Mouse (Mus musculus) mature B cell (primary cell): ENCODE measurements around the gene Hoxb1.

ENCODE experiments used
- in situ Hi-C: fragments of 300-500 bp; cut with MboI; formaldehyde crosslinking; loops from 2 replicates; pipeline ENCODE4 v1.14.3; 2019

The Hoxb1 gene

GRCm38 (mm10) chr11:96365441-96366091 lies at the start of gene Hoxb1:
Gene Hoxb1, plus strand, starts transcription at chr11:96365752.
- in situ Hi-C loops: no loop called here

- in situ Hi-C loops: no loop called here
These were observed 48.6 kb upstream of the Hoxb1 start for GRCm38 (mm10) chr11:96316696-96317607.

GRCm38 (mm10) chr11:96317608-96318367 lies 47.8 kb upstream of the Hoxb1 start, which contains the start of gene Hoxb4:
Gene Hoxb4, plus strand, starts transcription at chr11:96318267.
- in situ Hi-C loops: no loop called here

- in situ Hi-C loops: no loop called here
These were observed 47.0 kb upstream of the Hoxb1 start for GRCm38 (mm10) chr11:96318368-96319070.

- in situ Hi-C loops: no loop called here
These were observed 46.3 kb upstream of the Hoxb1 start for GRCm38 (mm10) chr11:96319071-96319902.

DNA sequence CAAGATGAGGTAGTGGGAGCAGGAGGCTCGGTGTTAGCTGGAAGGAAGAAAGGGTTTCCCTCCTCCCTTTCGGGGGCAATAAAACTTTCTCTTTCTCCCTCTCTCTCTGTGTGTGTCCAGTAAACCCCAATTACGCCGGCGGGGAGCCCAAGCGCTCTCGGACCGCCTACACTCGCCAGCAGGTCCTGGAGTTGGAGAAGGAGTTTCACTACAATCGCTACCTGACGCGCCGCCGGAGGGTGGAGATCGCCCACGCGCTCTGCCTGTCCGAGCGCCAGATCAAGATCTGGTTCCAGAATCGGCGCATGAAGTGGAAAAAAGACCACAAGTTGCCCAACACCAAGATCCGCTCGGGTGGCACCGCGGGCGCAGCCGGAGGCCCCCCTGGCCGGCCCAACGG lies 45.6 kb upstream of the Hoxb1 start:
- in situ Hi-C loops: no loop called here

GRCm38 (mm10) chr11:96320688-96321087 lies 44.9 kb upstream of the Hoxb1 start:
- in situ Hi-C loops: no loop called here

DNA sequence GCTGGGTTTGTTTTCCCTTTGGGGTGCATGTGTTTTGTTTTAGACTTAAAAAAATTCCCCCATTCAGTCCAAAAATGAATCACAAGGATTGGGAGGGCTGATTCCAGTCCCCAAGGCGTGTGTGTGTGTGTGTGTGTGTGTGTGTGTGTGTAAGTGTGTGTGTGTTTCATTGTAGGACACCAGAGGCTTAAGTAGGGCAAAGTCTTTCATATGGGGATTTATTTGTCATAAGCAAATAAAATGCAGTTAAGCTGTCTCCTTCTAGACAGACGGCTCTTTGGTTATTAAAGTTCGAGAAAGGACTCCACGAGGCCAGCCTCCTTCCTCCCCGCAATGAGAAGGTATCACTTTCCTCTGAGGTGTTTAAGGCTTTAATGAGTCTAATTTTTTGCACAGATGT lies 43.7 kb upstream of the Hoxb1 start:
- in situ Hi-C loops: no loop called here

DNA sequence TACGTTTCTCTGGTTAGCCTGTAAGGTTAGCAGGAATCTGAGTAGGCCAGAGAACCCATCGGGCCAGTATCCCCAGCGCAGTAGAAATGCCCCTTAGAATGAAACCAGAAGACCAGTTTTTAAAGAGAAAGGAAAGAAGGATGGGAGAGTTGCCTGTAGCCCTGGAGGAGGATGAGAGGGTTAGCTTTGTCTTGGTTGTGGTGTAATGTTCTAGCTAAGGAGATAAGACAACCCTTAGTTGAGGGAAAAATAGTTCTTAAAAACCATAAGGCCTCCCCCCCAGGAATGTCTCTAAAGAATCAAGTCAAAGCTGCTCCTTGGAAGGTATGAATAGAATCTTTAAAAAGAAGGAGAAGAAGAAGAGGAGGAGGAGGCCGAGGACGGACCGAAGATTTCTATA lies 42.8 kb upstream of the Hoxb1 start:
- in situ Hi-C loops: no loop called here

DNA sequence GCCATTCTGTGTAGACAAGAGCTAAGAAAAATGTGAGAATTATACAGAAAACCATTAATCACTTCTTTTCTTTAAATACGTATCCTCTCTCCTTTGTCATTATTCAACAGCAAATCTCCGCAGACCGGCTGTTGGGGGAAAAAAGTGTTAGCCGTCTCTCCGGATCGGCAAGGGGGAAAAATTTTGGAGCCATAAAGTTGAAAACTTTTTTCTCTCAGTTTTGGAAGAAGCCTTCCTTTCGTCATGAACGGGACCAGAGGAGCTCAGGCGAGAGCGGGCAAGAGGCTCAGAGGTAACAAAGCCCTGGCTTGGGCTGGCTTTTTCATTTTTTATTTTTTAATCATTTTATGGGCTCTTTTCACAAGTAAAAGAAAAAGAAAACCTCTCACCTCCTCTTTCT lies 42.4 kb upstream of the Hoxb1 start, which contains the start of gene Hoxb3:
TSS of gene Hoxb3 (plus strand) at position 173 of the 400 bp plus-strand sequence.
- in situ Hi-C loops: no loop called here

GRCm38 (mm10) chr11:96324125-96324524 lies 41.4 kb upstream of the Hoxb1 start:
- in situ Hi-C loops: no loop called here

- in situ Hi-C loops: no loop called here
These were observed 40.6 kb upstream of the Hoxb1 start for GRCm38 (mm10) chr11:96324965-96325364.

- in situ Hi-C loops: no loop called here
These were observed 39.8 kb upstream of the Hoxb1 start for GRCm38 (mm10) chr11:96325747-96326212.

- in situ Hi-C loops: no loop called here
These were observed 38.8 kb upstream of the Hoxb1 start for GRCm38 (mm10) chr11:96326705-96327104.

- in situ Hi-C loops: no loop called here
These were observed 38.4 kb upstream of the Hoxb1 start for GRCm38 (mm10) chr11:96327122-96327521.

DNA sequence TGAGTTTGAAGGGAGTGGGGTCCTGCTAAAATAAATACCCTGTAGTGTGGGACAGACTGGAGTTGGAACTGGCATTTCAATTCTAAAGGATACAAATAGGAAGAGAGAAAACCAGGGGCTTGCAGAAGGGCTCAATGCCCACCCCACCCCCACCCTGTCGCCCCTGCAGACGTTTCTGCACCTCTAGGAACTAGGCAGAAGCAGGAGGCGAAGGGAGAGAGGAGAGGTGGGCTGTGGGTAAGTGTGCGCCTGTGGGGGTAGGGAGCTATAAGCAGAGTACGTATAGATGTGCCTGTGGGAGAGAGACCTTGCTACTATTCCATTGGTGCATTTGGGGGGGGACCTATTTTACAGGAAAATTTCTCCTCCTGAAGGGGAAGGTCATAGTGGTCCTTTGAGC lies 37.8 kb upstream of the Hoxb1 start:
- in situ Hi-C loops: no loop called here

GRCm38 (mm10) chr11:96328605-96329004 lies 36.9 kb upstream of the Hoxb1 start:
- in situ Hi-C loops: no loop called here

DNA sequence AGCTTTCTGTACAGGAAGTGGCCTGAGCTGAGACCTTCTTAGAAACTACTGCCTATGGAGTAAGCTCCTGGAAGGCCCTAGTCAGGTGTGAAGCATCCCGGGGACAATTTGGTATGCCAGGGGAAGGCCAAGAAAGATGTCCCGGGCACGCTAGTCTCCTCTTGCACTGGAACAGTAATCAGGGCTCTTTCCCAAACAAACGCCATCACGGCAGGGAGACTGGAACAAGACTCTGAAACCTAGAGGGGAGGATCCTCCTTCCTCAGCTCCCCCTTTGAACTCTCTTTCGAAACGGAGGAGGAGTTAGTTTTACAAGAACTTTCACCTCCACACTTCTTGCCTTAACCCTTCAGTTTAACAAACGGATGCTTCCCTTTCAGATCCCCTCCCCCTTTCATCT lies 33.4 kb upstream of the Hoxb1 start:
- in situ Hi-C loops: no loop called here

GRCm38 (mm10) chr11:96332618-96333032 lies 32.9 kb upstream of the Hoxb1 start:
- in situ Hi-C loops: no loop called here

GRCm38 (mm10) chr11:96333241-96334001 lies 32.1 kb upstream of the Hoxb1 start:
- in situ Hi-C loops: no loop called here
